Mouse (Mus musculus) fat pad, adult 2 months (tissue): ENCODE measurements around the gene Lrrtm3.

Source experiments
- DNase-seq: peaks from one replicate; pipeline ENCODE4 v3.0.0-alpha.2; 2011; ENCODE audit warnings: low read depth, low spot score; ENCODE audit errors: extremely low read depth

The Lrrtm3 gene

DNA sequence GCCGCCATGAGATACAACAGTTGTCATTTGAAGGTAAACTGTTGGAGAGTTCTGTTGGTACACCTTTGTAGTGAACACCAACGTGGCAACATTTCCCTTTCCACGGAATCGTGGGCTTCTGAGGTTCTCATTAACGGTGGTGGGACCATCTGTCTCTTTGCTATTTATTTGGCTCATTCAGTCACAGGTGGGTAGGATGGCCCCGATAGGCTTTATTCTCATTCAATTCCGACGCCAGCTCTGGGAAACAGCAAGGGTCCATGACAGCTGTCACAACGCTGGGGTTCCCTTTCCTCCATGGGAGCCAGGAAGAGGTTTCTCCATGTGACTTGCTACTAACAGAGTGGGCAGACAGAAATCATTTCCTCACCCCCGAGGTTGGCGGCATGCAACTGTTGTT, 48.2 kb downstream of the Lrrtm3 start:
- no peak for DNase-seq

DNA sequence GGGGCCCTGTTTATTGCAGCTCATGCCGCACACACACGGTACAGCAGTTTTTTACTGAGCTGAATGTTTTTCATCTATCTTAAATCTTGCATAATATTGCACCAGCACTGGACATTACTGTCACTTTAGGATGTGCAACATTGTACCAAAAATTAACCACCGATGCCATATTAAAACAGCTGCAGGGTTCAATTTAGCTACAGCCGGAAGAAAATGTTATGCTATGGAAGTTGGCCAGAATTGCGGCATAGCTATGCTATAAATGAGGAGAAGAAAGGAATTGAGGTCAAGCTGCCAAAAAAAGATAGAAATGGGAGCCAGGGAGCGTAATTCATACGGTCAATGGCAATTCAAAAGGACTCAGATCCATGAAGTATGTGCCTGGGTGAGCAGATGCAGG, 48.9 kb downstream of the Lrrtm3 start:
- no peak for DNase-seq

DNA sequence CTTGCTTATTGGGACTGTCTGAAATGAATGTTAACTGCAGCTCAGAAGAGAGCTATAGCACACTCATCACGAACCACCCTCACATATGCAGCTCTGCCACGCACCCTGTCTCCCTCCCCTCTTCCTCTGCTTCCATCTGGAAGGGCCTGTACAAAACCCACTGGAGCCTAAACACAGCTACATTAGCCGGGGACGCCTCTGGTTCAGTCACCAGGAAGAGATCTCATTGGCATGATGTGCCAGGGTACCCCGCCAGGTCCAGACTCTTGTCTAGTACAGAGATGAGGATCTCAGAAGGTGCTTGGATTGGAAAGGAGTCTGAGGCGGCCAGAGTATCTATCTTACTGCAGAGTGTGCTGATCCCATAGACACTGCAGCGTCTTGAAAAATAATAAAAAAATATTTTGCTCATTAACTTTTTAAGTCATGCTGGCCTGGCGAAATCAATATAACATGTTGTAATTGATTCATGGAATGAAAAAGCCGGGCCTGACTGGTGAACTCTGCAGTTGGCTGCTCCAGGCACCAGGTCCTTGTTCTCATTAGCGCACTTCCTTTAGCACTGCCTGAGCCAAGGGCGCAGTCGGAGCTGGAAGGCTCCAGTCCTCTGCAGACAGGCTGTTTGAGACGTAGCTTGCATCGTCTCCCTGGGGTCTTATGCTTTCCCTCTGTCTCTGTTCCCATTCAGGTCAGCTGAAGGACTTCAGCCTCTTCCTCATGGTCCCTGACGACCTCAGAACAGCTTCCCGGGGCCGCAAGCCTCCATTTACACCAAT, 50.1 kb downstream of the Lrrtm3 start:
- no peak for DNase-seq

DNA sequence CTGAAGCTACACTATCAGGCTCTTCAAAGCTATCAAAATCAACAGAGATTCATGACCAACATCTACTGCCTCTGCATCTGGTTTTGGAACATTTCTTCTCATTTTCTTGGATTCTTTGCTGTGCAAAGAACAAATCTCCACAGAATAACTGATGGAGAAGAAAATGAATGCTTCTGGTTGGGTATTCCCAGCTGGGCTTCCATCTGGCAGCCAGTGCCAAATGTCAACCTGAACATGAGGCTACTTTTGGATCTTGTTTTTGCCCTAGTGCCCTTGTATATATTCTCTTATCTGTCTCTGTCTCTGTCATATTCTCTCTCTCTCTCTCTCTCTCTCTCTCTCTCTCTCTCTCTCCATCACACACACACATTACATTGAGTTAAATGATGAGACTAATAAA, 59.2 kb downstream of the Lrrtm3 start:
- no peak for DNase-seq

DNA sequence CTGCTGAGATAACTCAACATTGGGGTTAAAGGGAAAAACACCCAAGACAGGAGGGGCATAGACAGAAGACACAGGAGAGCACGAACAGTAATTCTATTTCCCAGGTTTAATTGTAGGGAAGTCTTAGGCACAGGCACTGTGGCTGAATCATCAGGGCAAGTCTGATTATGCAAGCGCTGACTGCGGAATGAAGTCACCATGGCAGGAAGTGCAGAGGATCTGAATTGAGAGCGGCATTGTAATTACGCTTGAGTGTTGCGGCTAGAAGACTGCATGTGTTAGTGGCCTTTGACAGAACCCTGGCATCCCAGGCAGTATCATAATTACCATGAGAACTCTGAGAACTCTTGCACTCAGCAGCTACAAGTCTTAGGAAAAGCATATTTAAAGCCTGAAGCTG, 66.7 kb downstream of the Lrrtm3 start:
- DNase-seq: no peak

DNA sequence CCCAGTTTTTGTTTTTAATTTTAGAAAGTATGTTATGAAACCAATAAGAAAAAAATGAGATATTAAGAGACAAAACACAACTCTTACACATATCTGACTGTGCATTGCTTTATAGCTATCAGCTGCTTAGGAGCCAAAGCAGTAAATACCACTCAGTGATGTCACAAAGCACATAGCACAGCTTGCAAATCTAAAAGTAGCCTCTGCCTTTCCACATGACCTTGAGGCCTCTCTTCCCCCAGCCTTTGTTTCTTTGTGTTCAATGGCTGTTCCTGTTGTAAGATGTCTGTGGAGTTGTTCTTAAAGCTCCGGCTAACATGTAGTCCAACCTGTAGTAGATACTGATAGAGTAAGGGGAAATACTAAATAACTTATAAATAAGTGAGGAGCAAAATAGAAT, 69.7 kb downstream of the Lrrtm3 start:
- no peak for DNase-seq

DNA sequence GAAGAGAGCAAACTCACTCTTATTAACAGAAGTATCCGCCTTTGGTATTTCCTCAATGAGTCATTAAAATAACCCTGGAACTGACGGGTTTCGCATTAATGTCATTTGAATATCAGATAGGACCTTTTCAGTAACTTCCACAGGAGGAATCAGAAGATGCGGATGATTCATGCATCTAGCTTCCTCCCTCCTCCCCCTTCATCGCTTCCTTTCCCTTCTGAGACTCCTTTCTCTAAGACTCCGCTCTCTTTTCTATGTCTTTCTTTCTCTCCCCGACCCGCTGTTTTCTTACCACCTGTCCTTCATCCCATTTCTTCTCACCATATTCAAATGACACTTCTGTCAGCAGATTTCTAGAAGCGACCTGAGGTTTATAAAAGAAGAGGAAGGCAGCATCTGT, 88.1 kb downstream of the Lrrtm3 start:
- DNase-seq: no peak

DNA sequence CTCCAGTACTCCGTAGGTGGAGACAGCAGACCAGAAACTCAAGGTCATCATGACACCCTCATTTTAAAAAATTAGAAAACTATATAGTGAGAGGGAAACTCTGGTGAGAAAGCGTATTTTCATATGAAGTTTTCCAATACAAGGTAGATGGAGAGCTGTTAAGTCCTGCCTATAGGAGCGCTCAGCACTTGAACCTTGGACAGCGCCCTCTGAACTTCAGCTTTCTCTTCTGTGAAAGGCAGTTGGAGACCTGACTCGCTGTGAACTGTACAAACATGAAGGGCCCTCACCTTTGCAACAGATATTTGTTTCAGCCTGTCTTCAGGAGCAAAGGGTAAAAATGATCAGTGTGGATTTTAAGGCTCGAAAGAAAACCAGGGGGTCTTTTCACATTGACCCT, 88.5 kb downstream of the Lrrtm3 start:
- no peak for DNase-seq

DNA sequence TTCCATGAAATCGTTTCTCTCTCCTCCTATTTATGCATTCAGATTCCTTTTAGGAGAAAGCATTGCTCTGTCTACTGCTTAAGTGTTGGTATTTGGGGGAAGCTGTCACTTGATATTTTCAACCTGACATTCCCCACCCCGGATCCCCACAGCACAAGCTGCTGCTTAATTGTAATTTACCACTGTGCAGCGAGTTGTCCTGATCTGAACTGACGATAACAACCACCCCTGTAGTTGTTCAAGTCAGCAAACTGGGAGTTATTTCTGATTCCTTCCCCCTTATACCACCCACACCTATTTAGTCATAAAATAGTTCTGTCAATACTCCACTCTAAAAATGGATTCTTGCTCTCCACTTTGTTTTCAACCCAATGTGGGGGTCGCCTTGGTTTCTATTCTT, 95.8 kb downstream of the Lrrtm3 start:
- DNase-seq: no peak

DNA sequence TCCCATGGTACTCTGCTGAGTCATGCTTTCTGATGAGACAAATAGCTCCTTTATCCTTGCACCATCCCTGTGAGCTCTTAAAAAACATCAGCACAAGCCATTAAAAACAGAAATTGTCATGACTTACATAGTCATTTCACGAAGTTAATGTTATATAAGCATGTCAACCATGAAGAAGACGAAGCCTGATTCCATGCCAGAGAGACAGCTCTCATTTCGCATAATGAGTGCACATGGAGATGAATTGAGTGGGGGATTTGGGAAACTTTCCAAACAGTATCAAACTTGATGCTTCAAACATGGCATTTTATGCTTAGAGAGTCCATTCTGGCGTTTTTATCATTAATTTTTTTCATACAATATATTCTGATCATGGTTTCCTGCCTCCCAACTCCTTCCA, 104.5 kb downstream of the Lrrtm3 start:
- no peak for DNase-seq

DNA sequence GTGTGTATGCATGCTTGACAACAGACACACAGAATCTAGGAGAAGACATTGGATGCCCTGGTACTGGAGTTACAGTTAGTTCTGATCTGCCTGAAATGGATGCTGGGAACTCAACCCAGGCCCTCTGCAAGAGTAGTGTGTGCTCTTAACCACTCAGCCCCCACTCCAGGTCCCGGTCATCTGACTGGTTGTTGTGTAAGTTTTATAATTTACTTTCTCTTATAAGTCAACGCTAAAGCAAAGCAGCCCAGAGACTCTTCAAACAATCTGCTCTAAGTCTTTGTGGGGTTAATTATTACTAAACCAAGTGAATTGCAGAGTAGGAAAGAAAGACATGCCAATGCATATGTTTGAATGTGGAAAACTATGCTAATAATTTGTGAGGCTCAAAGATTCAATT, 110.7 kb downstream of the Lrrtm3 start:
- DNase-seq: no peak

DNA sequence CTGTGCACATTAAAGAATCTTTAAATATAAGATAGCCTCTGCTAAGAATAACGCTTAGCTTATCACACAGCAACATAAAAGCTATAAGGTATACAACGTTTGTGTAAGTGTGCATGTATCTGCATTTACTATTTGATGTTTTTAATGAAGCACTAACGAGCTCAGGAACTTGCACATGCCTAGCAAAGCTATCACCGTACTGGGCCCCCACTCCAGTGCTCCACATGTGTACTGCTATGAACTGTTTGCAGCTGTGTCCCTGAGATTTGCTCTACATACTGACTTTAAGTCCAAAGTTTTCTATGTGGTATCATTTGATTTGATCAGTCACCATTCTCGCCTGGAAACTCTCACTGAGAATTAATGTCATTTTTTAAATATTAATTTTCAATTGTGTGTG, 111.1 kb downstream of the Lrrtm3 start:
- no peak for DNase-seq

DNA sequence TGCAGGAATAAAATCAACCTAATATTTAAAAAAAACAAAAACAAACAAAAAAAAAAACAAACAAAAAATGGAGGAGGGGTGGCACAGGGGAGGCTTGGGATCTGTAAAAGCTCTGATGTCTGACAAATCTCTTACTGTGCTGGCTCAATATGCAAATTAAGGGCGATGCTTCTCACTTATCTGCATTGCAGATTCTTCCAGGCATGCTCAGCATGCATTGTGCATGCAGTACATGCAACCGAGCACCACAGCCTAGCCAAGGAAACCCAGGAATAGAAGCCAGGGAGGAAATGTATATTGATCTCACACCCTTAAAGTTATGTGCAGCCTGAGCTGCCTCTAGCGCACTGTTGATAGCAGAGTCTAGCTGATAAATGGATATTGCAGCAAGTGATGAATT, 111.5 kb downstream of the Lrrtm3 start:
- no peak for DNase-seq

DNA sequence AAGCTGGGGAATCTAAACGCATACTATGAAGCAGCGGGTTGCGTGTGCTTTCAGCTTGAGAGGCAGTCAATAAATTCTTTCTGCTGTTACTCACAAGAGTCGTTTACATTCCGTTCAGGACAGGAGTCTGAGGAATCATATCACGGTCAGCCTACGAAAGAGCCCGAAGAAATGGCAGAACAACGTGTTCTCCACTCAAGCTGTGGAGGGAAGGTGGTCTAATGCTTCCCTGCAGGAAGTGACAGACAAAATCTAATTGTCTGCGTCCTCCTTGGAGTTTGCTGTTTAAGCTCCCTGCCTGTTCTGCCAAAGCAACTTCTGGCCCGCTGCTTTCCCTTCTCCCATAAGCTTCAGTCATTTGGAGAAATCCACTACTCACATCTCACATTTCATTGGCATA, 112.0 kb downstream of the Lrrtm3 start:
- DNase-seq: no peak

DNA sequence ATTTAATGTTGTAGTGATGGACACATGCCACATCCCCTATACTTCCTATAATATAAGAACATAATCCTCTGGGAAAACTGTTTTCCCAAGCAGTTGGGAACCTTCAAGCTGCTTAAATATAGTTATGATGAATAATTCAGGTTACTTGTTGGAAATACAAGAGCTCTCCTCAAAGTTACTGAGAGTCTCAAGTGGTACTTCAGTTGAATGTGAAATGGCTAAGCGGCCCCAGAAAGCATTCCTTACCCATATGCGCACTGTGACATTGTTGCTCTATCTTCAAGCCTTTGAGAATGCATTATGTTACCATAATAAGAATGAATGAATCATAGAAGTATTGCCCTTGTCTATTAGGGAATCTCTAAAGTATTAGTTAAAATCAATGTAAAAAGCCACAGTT, 117.8 kb downstream of the Lrrtm3 start:
- no peak for DNase-seq

DNA sequence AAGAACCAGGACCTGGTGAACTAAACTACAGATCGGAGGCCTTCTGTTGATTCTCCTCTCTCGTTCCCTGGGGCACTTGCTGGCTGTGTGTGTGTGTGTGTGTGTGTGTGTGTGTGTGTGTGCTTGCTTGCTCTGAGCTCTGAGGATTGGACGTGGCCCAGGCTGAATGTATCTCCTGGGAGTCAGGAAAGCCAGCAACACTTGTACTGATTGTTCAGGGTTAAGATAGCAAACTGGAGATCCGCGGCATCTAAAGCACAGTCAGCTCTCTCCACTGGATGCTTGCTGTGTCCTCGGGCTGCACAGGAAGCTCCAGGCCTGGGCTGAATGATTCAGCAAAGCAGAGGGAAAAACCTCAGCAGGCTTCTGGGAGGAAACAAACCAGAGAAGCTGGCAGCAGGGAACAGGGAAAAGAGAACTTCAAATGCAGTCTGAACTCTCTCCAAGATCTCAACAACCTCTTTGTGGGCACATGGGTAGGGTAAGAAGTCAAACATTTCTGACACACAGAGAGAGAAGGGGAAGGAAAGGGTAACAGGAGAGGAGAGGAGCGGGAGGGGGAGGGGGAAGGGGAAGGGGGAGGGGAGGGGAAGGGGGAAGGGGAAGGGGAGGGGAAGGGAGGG, 135.7 kb downstream of the Lrrtm3 start:
- no peak for DNase-seq

DNA sequence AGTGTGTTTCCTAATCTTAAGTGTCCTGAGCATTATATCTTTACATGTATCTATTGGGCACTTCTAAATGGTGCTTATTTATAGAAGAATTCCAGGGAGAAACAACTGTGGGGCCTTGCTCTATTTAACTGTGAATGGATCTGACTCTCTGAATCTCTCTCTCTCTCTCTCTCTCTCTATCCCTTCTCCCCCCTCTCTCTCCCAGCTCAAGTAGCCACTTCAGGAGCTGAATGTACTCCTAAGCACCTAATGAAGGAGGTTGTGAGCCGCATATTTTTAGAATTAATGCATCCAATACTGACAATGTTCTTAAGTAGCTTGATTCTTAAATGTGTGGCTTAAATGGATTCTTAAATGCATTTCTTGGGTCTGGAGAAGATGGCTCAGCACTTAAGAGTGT, 138.6 kb downstream of the Lrrtm3 start:
- no peak for DNase-seq

DNA sequence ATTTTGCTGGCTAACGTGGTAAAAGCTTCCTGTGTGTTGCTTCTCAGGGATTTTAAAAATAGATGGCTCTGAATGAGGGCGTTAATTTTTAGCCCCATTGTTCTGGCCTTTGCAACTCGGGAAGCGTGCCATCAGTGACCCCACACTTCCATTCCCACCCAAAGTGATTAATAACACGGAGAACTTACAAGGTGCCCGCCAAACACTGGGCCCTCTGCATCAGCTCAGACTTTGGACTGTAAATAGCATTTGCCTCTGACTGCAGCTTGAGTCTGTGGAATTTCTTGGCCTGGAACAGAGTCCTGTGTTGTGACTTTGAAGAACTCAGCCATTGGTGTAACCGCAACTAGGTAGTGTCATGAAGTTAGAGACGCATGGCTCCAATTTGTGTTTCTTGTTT, 139.2 kb downstream of the Lrrtm3 start:
- no peak for DNase-seq

DNA sequence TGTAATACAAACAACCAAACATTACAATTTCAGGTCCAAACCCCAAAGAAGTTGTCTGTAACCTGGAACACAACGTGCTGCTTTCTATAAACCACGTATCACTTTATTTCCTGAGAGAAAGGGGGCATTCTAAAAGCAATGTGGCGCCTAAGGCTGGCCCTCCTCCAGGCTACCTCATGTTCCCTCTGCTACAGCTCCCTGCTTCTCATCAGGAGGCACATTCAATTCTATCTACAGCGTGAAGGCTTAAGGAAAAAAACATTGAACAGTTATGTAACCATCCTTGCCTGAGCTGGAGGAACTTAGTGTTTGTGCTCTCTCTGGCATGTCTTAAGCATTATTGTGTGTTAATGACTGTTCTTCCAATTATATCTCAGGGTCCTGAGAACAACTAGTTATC, 142.8 kb downstream of the Lrrtm3 start:
- DNase-seq: no peak

DNA sequence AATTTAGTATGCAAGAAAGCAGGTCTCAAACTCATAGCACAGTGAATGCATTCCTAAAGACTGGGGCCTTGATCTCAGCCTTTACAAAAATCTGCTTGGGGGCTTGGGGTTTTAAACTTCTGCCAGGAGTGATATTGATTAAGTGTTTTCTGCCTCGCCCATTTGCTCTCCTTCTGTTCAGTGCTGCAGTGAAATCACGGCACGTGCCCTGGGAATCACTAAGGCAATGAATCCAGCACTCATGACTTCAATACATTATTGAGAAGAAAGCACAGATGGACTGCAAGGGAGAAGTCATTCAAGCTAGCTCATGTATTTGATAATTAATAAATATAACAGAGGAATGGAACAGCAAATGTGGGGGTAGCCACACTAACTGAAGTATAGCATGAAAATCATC, 144.5 kb downstream of the Lrrtm3 start:
- no peak for DNase-seq

DNA sequence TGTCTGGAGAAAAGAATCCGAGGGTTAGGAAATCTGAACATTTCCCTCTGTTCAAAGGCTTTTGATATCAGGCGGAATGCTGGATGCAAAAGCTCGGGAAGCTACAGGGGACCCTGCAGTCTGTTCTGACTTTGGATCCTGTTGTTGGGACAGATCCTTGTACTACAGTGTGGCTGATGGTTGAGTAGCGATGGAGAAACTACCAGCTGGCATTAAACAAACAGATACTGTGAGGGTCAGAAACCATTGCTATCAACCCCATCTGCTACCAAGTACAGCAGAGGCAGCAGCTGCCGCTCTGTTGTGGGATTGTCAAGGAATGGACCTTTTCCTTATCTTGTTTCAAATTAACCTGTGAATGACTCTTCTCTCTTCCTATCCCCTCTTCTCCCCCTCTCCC, 156.1 kb downstream of the Lrrtm3 start:
- DNase-seq: no peak

DNA sequence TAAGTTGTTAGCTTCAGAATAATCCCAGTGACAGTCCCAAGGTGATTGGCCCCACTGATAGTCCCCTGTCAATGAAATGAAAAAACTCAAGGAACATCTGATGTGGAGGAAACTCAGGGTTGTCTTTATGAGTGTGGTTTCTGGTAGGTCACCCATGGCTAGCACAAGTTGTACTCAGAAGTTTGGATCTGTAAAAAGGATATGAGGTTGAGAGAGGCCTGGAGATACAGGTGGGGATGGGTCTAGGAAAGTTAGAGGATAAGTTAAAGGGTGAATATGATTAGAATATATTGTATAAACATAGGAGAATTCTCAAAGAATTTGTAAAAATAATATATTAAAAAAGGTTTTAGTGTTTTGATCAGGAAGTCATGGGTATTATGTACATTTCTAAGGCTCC, 162.7 kb downstream of the Lrrtm3 start, which contains the start of gene Gm10118:
Gene Gm10118 (minus strand): TSS at position 101 of the 400 bp plus-strand sequence.
- no peak for DNase-seq

DNA sequence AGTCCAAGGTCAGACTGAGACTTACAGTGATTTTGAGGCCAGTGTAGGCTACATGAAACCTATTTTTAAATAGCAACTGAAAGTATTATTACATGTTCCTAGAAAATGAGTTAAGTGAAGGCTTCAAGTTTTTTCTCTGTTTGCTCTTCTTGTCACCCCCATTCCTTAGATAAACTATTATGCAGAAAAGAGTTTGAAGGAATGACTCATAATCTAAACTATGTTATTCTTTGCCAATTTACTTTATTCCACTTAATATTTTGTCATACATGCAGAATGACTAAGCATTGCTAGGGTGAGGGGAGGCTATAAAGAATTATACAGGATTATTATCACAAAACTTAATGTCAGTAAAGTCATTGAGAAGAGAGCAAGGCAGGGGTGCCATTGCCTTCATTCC, 181.2 kb downstream of the Lrrtm3 start:
- no peak for DNase-seq
